Mouse (Mus musculus): Measurements from ENCODE around the gene Tle4. TPM values are rescaled to one million over a fixed set of nuclear protein-coding genes. Genes with fewer than 3 reads are reported as not detected.

Tle4 gene
- total and polyA plus RNA-seq, 3 experiments: 18.9 to 27.7 (median 23.4) TPM

DNA sequence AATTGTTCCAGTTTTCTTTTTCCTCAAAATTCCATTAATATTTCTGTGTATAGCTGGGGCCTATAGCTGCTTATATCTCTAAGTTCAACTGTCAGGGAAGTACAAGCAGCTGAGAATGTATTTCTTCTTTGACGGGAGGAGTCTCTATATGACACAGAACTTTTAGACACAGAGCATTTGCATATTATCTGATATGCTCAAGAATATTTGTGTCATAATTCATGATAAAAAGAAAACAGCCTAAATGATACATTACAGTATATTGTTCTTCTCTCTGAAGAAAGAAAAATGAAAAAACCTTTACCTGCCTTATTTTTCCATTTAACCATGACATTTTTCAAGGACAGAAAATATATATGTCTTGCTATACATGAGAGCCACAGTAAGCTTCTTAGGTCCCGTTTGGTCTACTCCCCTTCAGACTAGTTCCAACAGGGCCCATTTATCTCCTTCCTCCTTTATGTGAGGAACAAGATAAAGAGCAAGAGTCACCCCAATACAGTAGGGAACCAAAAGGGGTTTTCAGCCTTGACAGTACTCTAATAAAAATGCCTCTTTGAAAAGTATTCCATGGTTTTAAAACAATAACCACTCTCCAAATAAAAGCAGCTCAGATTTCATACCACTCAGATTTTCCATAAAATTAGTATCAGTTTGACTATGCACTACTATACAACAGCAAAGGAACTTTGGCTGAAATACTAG lies 77.6 kb downstream of the Tle4 start:
- Histone ChIP-seq H3K9me3 (replicated peaks; ENCODE audit: low read length) (no peaks in the 10 kb centered on the region), H3K9ac (ENCODE audit: insufficient read depth, low read depth) (no peak overlapping the region), H3K36me3 (replicated peaks in 1 of 2; ENCODE audit: control insufficient read depth in 1 of 2, insufficient read depth in 1 of 2, low read length in 1 of 2) (peaks cover 17 to 32% of the 10 kb centered on the region in 2 experiments), H3K4me3 (replicated peaks in 1 of 3; ENCODE audit: low read depth in 2 of 3, low read length in 2 of 3, poor library complexity in 1 of 3) (no peak overlapping the region), H3K4me1 (ENCODE audit: control insufficient read depth in 1 of 2, insufficient read depth in 2 of 2) (peaks cover 0 to 22% of the 10 kb centered on the region in 2 experiments; a peak in 2 of 4 replicates), H3K27ac (ENCODE audit: insufficient read depth, low read depth) (no peak overlapping the region), H3K27me3 (replicated peaks) (no peaks in the 10 kb centered on the region), H3K79me2 (replicated peaks; ENCODE audit: control insufficient read depth, extremely low read depth, insufficient read depth, poor library complexity, severe bottlenecking) (peaks cover 14% of the 10 kb centered on the region), H3K4me2 (ENCODE audit: insufficient read depth, low read depth, poor library complexity, severe bottlenecking) (no peak overlapping the region)
- peak; percentile 31 for DNase-seq (ENCODE audit: extremely low read depth)
- TF ChIP-seq USF2 (conservative IDR thresholded peaks at IDR 0.05; ENCODE audit: low read depth, low read length) (no peak), JUN (IDR thresholded peaks at IDR 0.05; ENCODE audit: insufficient read depth, low read depth, low read length) (peak; percentile 87), IRF4 (IDR thresholded peaks at IDR 0.05; ENCODE audit: low read depth, low read length) (peak; percentile 79), JUND (conservative IDR thresholded peaks at IDR 0.05; ENCODE audit: low read depth, low read length) (peak; percentile 89), EP300 (IDR thresholded peaks at IDR 0.05; ENCODE audit: low read length) (peak; percentile 79)
- dilution Hi-C loops (cut with MboI; ENCODE audit: extremely low pct_ligation_motif_present, extremely low pct_unique_long_range_greater_than_20kb, low sequenced_read_pairs) (no loop called here), in situ Hi-C loops (cut with MboI; ENCODE audit: low pct_ligation_motif_present, low pct_unique_long_range_greater_than_20kb, low sequenced_read_pairs) (no loop called here)

DNA sequence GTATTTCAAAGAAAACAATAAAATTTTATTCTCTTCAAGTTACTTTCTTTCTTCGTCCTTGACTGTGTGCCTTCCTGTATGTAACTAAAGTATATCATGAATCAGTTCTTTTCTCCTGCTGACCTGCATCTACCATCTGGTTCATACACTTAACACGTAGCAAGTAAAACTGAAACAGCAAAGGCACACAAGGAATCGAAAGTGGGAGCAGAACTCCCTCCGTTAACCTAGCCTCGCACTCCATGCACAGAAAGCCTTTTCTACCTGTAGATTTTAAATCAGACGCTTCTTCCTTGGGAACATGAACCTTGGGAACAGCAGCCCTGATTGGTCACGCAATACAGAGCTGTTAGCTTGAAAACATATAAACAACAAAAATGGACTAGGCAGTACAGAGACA lies 78.7 kb downstream of the Tle4 start:
- dilution Hi-C loops (cut with MboI; ENCODE audit: extremely low pct_ligation_motif_present, extremely low pct_unique_long_range_greater_than_20kb, low sequenced_read_pairs): no loop called here
- TF ChIP-seq JUND (conservative IDR thresholded peaks at IDR 0.05; ENCODE audit: low read depth, low read length) (peak; percentile 15; the same call in 1 of the 2 replicates), PAX5 (IDR thresholded peaks at IDR 0.05; ENCODE audit: low read length) (no peak), USF2 (conservative IDR thresholded peaks at IDR 0.05; ENCODE audit: low read depth, low read length) (no peak), ZMIZ1 (IDR thresholded peaks at IDR 0.05; ENCODE audit: low read depth, low read length) (no peak), TBP (conservative IDR thresholded peaks at IDR 0.05; ENCODE audit: low read depth, low read length) (no peak), E2F4 (IDR thresholded peaks at IDR 0.05; ENCODE audit: insufficient replicate concordance, low read depth, low read length) (no peak), CTCF (conservative IDR thresholded peaks at IDR 0.05 in 1 of 2, IDR thresholded peaks at IDR 0.05 in 1 of 2; ENCODE audit: low read depth in 2 of 2, low read length in 2 of 2) (no peak), UBTF (IDR thresholded peaks at IDR 0.05; ENCODE audit: low read depth, low read length) (no peak), CHD1 (IDR thresholded peaks at IDR 0.05; ENCODE audit: low read depth, low read length) (no peak), MEF2A (IDR thresholded peaks at IDR 0.05; ENCODE audit: borderline replicate concordance, low read depth, low read length) (no peak), ELF1 (IDR thresholded peaks at IDR 0.05; ENCODE audit: low read depth, low read length) (no peak), MAFK (IDR thresholded peaks at IDR 0.05; ENCODE audit: insufficient replicate concordance, low read length) (no peak), ETS1 (conservative IDR thresholded peaks at IDR 0.05; ENCODE audit: low read depth, low read length) (no peak), JUN (IDR thresholded peaks at IDR 0.05; ENCODE audit: insufficient read depth, low read depth, low read length) (no peak; the same call in 1 of the 2 replicates), GABPA (IDR thresholded peaks at IDR 0.05; ENCODE audit: insufficient replicate concordance, low read depth, low read length) (no peak), POLR2A (IDR thresholded peaks at IDR 0.05; ENCODE audit: low read depth, low read length) (no peak), ZNF384 (IDR thresholded peaks at IDR 0.05; ENCODE audit: low read depth, low read length) (no peak), SIN3A (IDR thresholded peaks at IDR 0.05; ENCODE audit: low read length) (no peak), MAX (IDR thresholded peaks at IDR 0.05; ENCODE audit: low read length) (no peak), IRF4 (IDR thresholded peaks at IDR 0.05; ENCODE audit: low read depth, low read length) (peak; percentile 80), RCOR1 (conservative IDR thresholded peaks at IDR 0.05; ENCODE audit: low read depth, low read length) (0 out of 2 replicates have a peak, but pooled peaks have one; percentile 39), BHLHE40 (IDR thresholded peaks at IDR 0.05; ENCODE audit: low read depth, low read length) (no peak), NRF1 (IDR thresholded peaks at IDR 0.05; ENCODE audit: low read depth, low read length) (no peak), MXI1 (IDR thresholded peaks at IDR 0.05; ENCODE audit: low read depth, low read length) (no peak), TCF12 (IDR thresholded peaks at IDR 0.05; ENCODE audit: low read depth, low read length) (no peak), POLR2AphosphoS2 (IDR thresholded peaks at IDR 0.05; ENCODE audit: low read depth, low read length) (no peak), KAT2A (IDR thresholded peaks at IDR 0.05; ENCODE audit: insufficient replicate concordance, low read length) (no peak), SMC3 (IDR thresholded peaks at IDR 0.05; ENCODE audit: low read depth, low read length) (no peak), MAZ (IDR thresholded peaks at IDR 0.05; ENCODE audit: low read depth, low read length) (no peak), ZC3H11A (IDR thresholded peaks at IDR 0.05; ENCODE audit: low read depth, low read length) (no peak)

More for the DNA sequence above, 78.7 kb downstream of the Tle4 start:
- Histone ChIP-seq H3K9me3 (replicated peaks; ENCODE audit: low read length) (no peaks in the 10 kb centered on the region), H3K79me2 (replicated peaks; ENCODE audit: control insufficient read depth, extremely low read depth, insufficient read depth, poor library complexity, severe bottlenecking) (peaks cover 8% of the 10 kb centered on the region), H3K27me3 (replicated peaks) (no peaks in the 10 kb centered on the region), H3K9ac (ENCODE audit: insufficient read depth, low read depth) (no peak overlapping the region), H3K4me2 (ENCODE audit: insufficient read depth, low read depth, poor library complexity, severe bottlenecking) (peak overlapping the region; percentile 84), H3K4me1 (ENCODE audit: control insufficient read depth in 1 of 2, insufficient read depth in 2 of 2) (peaks cover 0 to 22% of the 10 kb centered on the region in 2 experiments; a peak in 2 of 4 replicates), H3K27ac (ENCODE audit: insufficient read depth, low read depth) (no peak overlapping the region), H3K36me3 (replicated peaks in 1 of 2; ENCODE audit: control insufficient read depth in 1 of 2, insufficient read depth in 1 of 2, low read length in 1 of 2) (peaks cover 20 to 38% of the 10 kb centered on the region in 2 experiments), H3K4me3 (replicated peaks in 1 of 3; ENCODE audit: low read depth in 2 of 3, low read length in 2 of 3, poor library complexity in 1 of 3) (no peak overlapping the region)
- in situ Hi-C loops (cut with MboI; ENCODE audit: low pct_ligation_motif_present, low pct_unique_long_range_greater_than_20kb, low sequenced_read_pairs): no loop called here
- DNase-seq (ENCODE audit: extremely low read depth): no peak
